In genomic region chr8:95247277-95247676, GRCm38 (mm10) we compare ENCODE assay signal across 28 mouse cellular contexts. TPM values are rescaled to one million over a fixed set of nuclear protein-coding genes. Genes with fewer than 3 reads are reported as not detected.
DNase-seq lines count a peak whose midpoint lies in the region; ATAC-seq and TF ChIP-seq lines count a peak whose summit lies in the region.
"Had no signal": no experiment of that assay in that cellular context is flagged by ENCODE, and none has a peak within 500 bp of the region (broad histone marks: within the 10 kb centered on the region; RNA-seq: fewer than 3 reads in every experiment).

No protein-coding gene starts in this region.

- TF ChIP-seq CTCF in spleen, adult 2 months (IDR thresholded peaks at IDR 0.05; ENCODE audit: extremely low read depth, insufficient read depth, insufficient read length, insufficient replicate concordance) = no peak
- no peak for TF ChIP-seq CTCF in layer of hippocampus, adult 2 months (conservative IDR thresholded peaks at IDR 0.05)

- peak; percentile 17 to 21 for DNase-seq in spleen, adult 2 months (ENCODE audit: low read depth in 1 of 2, low spot score in 2 of 2)
- no peak for DNase-seq in spleen, postnatal 4 days (ENCODE audit: low spot score in 2 of 2)
- peak; percentile 69 for DNase-seq in induced T-regulatory cell, adult 2 months (ENCODE audit: low read depth)
- peak; percentile 44 to 53 for DNase-seq in thymus, postnatal 10 days (ENCODE audit: low spot score in 2 of 2)
- no peak for DNase-seq in right cerebral cortex, postnatal 36 days (ENCODE audit: low spot score in 2 of 2)
- no peak for DNase-seq in layer of hippocampus, adult 2 months (ENCODE audit: low spot score in 2 of 2)
- DNase-seq: adrenal gland, postnatal 25 days; cerebellum, adult 8-10 months; cerebellum, postnatal 36 days; embryo, embryonic 11 days; kidney, adult 18-20 months; kidney, postnatal 4 days; layer of hippocampus, adult 9-11 months; left cerebral cortex, postnatal 4 days; liver; lung, postnatal 36 days; midbrain, embryonic 14.5 days had no signal

- H3K4me2 ChIP-seq in hindbrain, embryonic 16.5 days (ENCODE audit: low read length) = no peak overlapping the region
- H3K4me2 ChIP-seq: embryonic facial prominence, embryonic 13.5 days; forebrain, embryonic 12.5 days; heart, embryonic 11.5 days; liver, embryonic 15.5 days; lung, embryonic 15.5 days; stomach, embryonic 15.5 days had no signal

- no peak overlapping the region for H3K4me3 ChIP-seq in spleen, adult 2 months (ENCODE audit: extremely low read depth, insufficient read depth, insufficient read length)
- no peak overlapping the region for H3K4me3 ChIP-seq in hindbrain, embryonic 16.5 days (ENCODE audit: low read length)
- H3K4me3 ChIP-seq in layer of hippocampus, adult 2 months = no peak overlapping the region
- H3K4me3 ChIP-seq: embryonic facial prominence, embryonic 13.5 days; erythroblast, embryonic 14.5 days; forebrain, embryonic 12.5 days; hindbrain, embryonic 10.5 days; liver, embryonic 15.5 days; lung, embryonic 15.5 days; megakaryocyte, embryonic 14.5 days; myocyte; stomach, embryonic 15.5 days had no signal

- no peak for TF ChIP-seq POLR2A in spleen, adult 2 months (IDR thresholded peaks at IDR 0.05; ENCODE audit: low read depth, low read length)

- no peaks in the 10 kb centered on the region for H3K36me3 ChIP-seq in spleen, adult 2 months (ENCODE audit: control insufficient read depth, insufficient read depth, low read length)
- no peaks in the 10 kb centered on the region for H3K36me3 ChIP-seq in hindbrain, embryonic 16.5 days (ENCODE audit: control insufficient read depth, insufficient read depth, low read length)
- H3K36me3 ChIP-seq: embryonic facial prominence, embryonic 13.5 days; forebrain, embryonic 12.5 days; hindbrain, embryonic 10.5 days; liver, embryonic 15.5 days; lung, embryonic 15.5 days; stomach, embryonic 15.5 days had no signal

- peak overlapping the region; percentile 68 for H3K27ac ChIP-seq in spleen, adult 2 months (ENCODE audit: insufficient read depth, low read length)
- no peak overlapping the region for H3K27ac ChIP-seq in hindbrain, embryonic 16.5 days (ENCODE audit: low read depth, low read length)
- H3K27ac ChIP-seq in layer of hippocampus, adult 2 months = no peak overlapping the region
- H3K27ac ChIP-seq: embryonic facial prominence, embryonic 13.5 days; forebrain, embryonic 12.5 days; hindbrain, embryonic 10.5 days; liver, embryonic 15.5 days; lung, embryonic 15.5 days; stomach, embryonic 15.5 days had no signal

- ATAC-seq in hindbrain, embryonic 16.5 days = no peak

- no peaks in the 10 kb centered on the region for H3K9me3 ChIP-seq in hindbrain, embryonic 16.5 days (ENCODE audit: control insufficient read depth, low read length)
- H3K9me3 ChIP-seq: embryonic facial prominence, embryonic 13.5 days; forebrain, embryonic 12.5 days; hindbrain, embryonic 10.5 days; liver, embryonic 15.5 days; lung, embryonic 15.5 days; megakaryocyte, embryonic 14.5 days; stomach, embryonic 15.5 days had no signal

- H3K27me3 ChIP-seq in spleen, adult 2 months (ENCODE audit: control insufficient read depth, insufficient read depth, low read length) = no peaks in the 10 kb centered on the region
- no peaks in the 10 kb centered on the region for H3K27me3 ChIP-seq in hindbrain, embryonic 16.5 days (replicated peaks; ENCODE audit: control insufficient read depth, insufficient read depth, low read length)
- H3K27me3 ChIP-seq: embryonic facial prominence, embryonic 13.5 days; forebrain, embryonic 12.5 days; liver, embryonic 15.5 days; lung, embryonic 15.5 days; stomach, embryonic 15.5 days had no signal

- peaks cover 4% of the 10 kb centered on the region; the same call in 1 of the 2 replicates for H3K4me1 ChIP-seq in spleen, adult 2 months (ENCODE audit: control insufficient read depth, insufficient read depth, insufficient read length)
- H3K4me1 ChIP-seq in hindbrain, embryonic 16.5 days (ENCODE audit: control insufficient read depth, insufficient read depth, low read depth, low read length) = peaks cover 24% of the 10 kb centered on the region

- WGBS in spleen, adult 2 months = 33% methylated on average over 5 of the region's 5 CpGs
- WGBS in hindbrain, embryonic 16.5 days = 86% methylated on average over 5 of the region's 5 CpGs

- no peak overlapping the region for H3K9ac ChIP-seq in hindbrain, embryonic 16.5 days (ENCODE audit: low read depth, low read length)
- H3K9ac ChIP-seq: embryonic facial prominence, embryonic 13.5 days; forebrain, embryonic 12.5 days; liver, embryonic 15.5 days; lung, embryonic 15.5 days; stomach, embryonic 15.5 days had no signal

RNA-seq across cellular contexts. Expression of gene Kifc3, which starts 44.7 kb away (rescaled TPM):
- polyA plus RNA-seq in spleen, adult 2 months (2012; rRNA removed) = 9.8 and 14.3 TPM in 2 replicates
- polyA plus RNA-seq in hindbrain, embryonic 16.5 days (2015; fragmentation: Nextera tagmentation; extraction: Ambion mirVana) = 24.0 and 27.7 TPM in 2 replicates
- 10 to 100 TPM; 61.1 to 61.2 TPM for total RNA-seq in layer of hippocampus, adult 2 months (2021)

RNA-seq across cellular contexts. Expression of gene Cngb1, which starts 59.1 kb away (rescaled TPM):
- 0.16 and 0.40 TPM in 2 replicates for polyA plus RNA-seq in spleen, adult 2 months (2012; rRNA removed)
- 0.25 and 0.69 TPM in 2 replicates for polyA plus RNA-seq in hindbrain, embryonic 16.5 days (2015; fragmentation: Nextera tagmentation; extraction: Ambion mirVana)
- under 1 TPM; 0.84 to 0.93 TPM for total RNA-seq in layer of hippocampus, adult 2 months (2021)
- polyA plus RNA-seq: erythroblast, embryonic 14.5 days; heart, embryonic 11.5 days had no signal

Comparison
In these comparisons a context has a peak if more than half of its experiments do, and no peak if none do; other contexts are left out.
1. DNase-seq: peak in spleen, adult 2 months (2 of 2), induced T-regulatory cell, adult 2 months (single experiment) and thymus, postnatal 10 days (2 of 2); none in spleen, postnatal 4 days (0 of 2), right cerebral cortex, postnatal 36 days (0 of 2) and layer of hippocampus, adult 2 months (0 of 2).